Mouse (Mus musculus) MEL (cell line): ENCODE data around the gene Trmu. TPM values are rescaled to one million over a fixed set of nuclear protein-coding genes. Genes with fewer than 3 reads are reported as not detected.

Experiments used
- DNase-seq: peaks from one replicate; pipeline ENCODE4 v3.0.0; 2011; ENCODE audit warnings: low read depth, low spot score
- H3K27ac ChIP-seq: 2 replicates; pipeline ENCODE4 v1.5.1; 2012; ENCODE audit warnings: low read depth, mild to moderate bottlenecking, control low read depth, low read length, moderate library complexity; ENCODE audit not compliant: control insufficient read depth
- H3K27me3 ChIP-seq, 2 experiments: fragments of 150-350 bp in 1 of 2; sonication (generic) in 1 of 2; 2 replicates each; pipeline ENCODE4 v1.6.1; 2012; ENCODE audit warnings: low read length in 2 of 2, mild to moderate bottlenecking in 2 of 2, improper control_type of control experiment in 1 of 2, moderate library complexity in 1 of 2; ENCODE audit not compliant: insufficient read depth in 2 of 2, control insufficient read depth in 1 of 2
- H3K36me3 ChIP-seq, 2 experiments: 2 replicates each; pipeline ENCODE4 v1.6.1; 2012 to 2014; ENCODE audit warnings: low read length in 2 of 2, improper control_type of control experiment in 1 of 2, inconsistent platforms in 1 of 2, mild to moderate bottlenecking in 1 of 2; ENCODE audit not compliant: insufficient read depth in 2 of 2, control insufficient read depth in 1 of 2
- H3K4me1 ChIP-seq, 2 experiments: fragments of 150-350 bp in 1 of 2; sonication (generic) in 1 of 2; 2 replicates each; pipeline ENCODE4 v1.6.1; 2012; ENCODE audit warnings: low read length in 2 of 2, improper control_type of control experiment in 1 of 2, mild to moderate bottlenecking in 1 of 2; ENCODE audit not compliant: insufficient read depth in 2 of 2, control insufficient read depth in 1 of 2
- H3K4me3 ChIP-seq, 2 experiments: fragments of 150-350 bp in 1 of 2; sonication (generic) in 1 of 2; 2 replicates each; pipeline ENCODE4 v1.5.1; 2012; ENCODE audit warnings: low read depth in 2 of 2, low read length in 2 of 2, mild to moderate bottlenecking in 2 of 2, moderate library complexity in 2 of 2, control low read depth in 1 of 2, improper control_type of control experiment in 1 of 2; ENCODE audit not compliant: control insufficient read depth in 1 of 2, insufficient read depth in 1 of 2
- H3K79me2 ChIP-seq: 2 replicates; pipeline ENCODE4 v1.6.1; 2012; ENCODE audit warnings: mild to moderate bottlenecking, low read length, moderate library complexity; ENCODE audit not compliant: control insufficient read depth, poor library complexity, insufficient read depth
- H3K9ac ChIP-seq: 2 replicates; pipeline ENCODE4 v1.6.1; 2012; ENCODE audit warnings: low read depth, mild to moderate bottlenecking, control low read depth, low read length, moderate library complexity; ENCODE audit not compliant: control insufficient read depth, poor library complexity, severe bottlenecking
- H3K9me3 ChIP-seq: fragments of 150-350 bp; sonication (generic); replicated peaks from 2 replicates; pipeline ENCODE4 v1.6.1; 2012; ENCODE audit warnings: mild to moderate bottlenecking, low read length, improper control_type of control experiment, moderate library complexity; ENCODE audit not compliant: insufficient read depth
- BHLHE40 ChIP-seq: IDR thresholded peaks from 2 replicates; pipeline ENCODE4 v1.6.1; 2012; ENCODE audit warnings: low read depth, mild to moderate bottlenecking, inconsistent platforms, low read length, improper control_type of control experiment, borderline replicate concordance
- CHD2 ChIP-seq: IDR thresholded peaks from 2 replicates; pipeline ENCODE4 v1.6.1; 2011; ENCODE audit warnings: low read length, improper control_type of control experiment
- CTCF ChIP-seq, 3 experiments: IDR thresholded peaks in 2 of 3; conservative IDR thresholded peaks in 1 of 3; 2 replicates each; pipeline ENCODE4 v1.5.1; 2011 to 2012; ENCODE audit warnings: low read length in 3 of 3, low read depth in 2 of 3, mild to moderate bottlenecking in 2 of 3, improper control_type of control experiment in 1 of 3, inconsistent platforms in 1 of 3, mixed read lengths in 1 of 3, moderate library complexity in 1 of 3; ENCODE audit not compliant: control insufficient read depth in 1 of 3, insufficient read depth in 1 of 3, poor library complexity in 1 of 3, severe bottlenecking in 1 of 3
- ELF1 ChIP-seq: IDR thresholded peaks from 2 replicates; pipeline ENCODE4 v1.6.1; 2014; ENCODE audit warnings: low read depth, mild to moderate bottlenecking, inconsistent platforms, low read length, improper control_type of control experiment, moderate library complexity
- EP300 ChIP-seq, 2 experiments: IDR thresholded peaks; 2 replicates each; pipeline ENCODE4 v1.6.1; 2011; ENCODE audit warnings: improper control_type of control experiment in 2 of 2, low read length in 2 of 2, low read depth in 1 of 2, mild to moderate bottlenecking in 1 of 2
- HCFC1 ChIP-seq: IDR thresholded peaks from 2 replicates; pipeline ENCODE4 v1.6.1; 2012; ENCODE audit warnings: low read depth, mild to moderate bottlenecking, inconsistent platforms, low read length, improper control_type of control experiment, moderate library complexity
- JUND ChIP-seq: IDR thresholded peaks from 2 replicates; pipeline ENCODE4 v1.6.1; 2011; ENCODE audit warnings: low read depth, mild to moderate bottlenecking, improper control_type of control experiment, low read length
- KAT2A ChIP-seq: conservative IDR thresholded peaks from 2 replicates; pipeline ENCODE4 v1.6.1; 2012; ENCODE audit warnings: low read depth, low read length, improper control_type of control experiment, inconsistent platforms
- MXI1 ChIP-seq: IDR thresholded peaks from 2 replicates; pipeline ENCODE4 v1.6.1; 2011; ENCODE audit warnings: mild to moderate bottlenecking, low read depth, low read length, improper control_type of control experiment
- MYB ChIP-seq: IDR thresholded peaks from 2 replicates; pipeline ENCODE4 v1.6.1; 2011; ENCODE audit warnings: mild to moderate bottlenecking, low read depth, low read length, improper control_type of control experiment
- MYC ChIP-seq: IDR thresholded peaks from 2 replicates; pipeline ENCODE4 v1.6.1; 2011; ENCODE audit warnings: low read depth, mild to moderate bottlenecking, low read length, improper control_type of control experiment, moderate library complexity
- NELFE ChIP-seq: IDR thresholded peaks from 2 replicates; pipeline ENCODE4 v1.6.1; 2011; ENCODE audit warnings: low read depth, low read length, improper control_type of control experiment
- NRF1 ChIP-seq: IDR thresholded peaks from 2 replicates; pipeline ENCODE4 v1.6.1; 2014; ENCODE audit warnings: low read depth, mild to moderate bottlenecking, inconsistent platforms, low read length, improper control_type of control experiment, moderate library complexity; ENCODE audit not compliant: poor library complexity, insufficient read depth, severe bottlenecking
- POLR2AphosphoS2 ChIP-seq: IDR thresholded peaks from 2 replicates; pipeline ENCODE4 v1.6.1; 2011; ENCODE audit warnings: low read length, improper control_type of control experiment
- POLR2AphosphoS5 ChIP-seq: IDR thresholded peaks from 2 replicates; pipeline ENCODE4 v1.6.1; 2012; ENCODE audit warnings: low read depth, borderline replicate concordance, mild to moderate bottlenecking, inconsistent platforms, low read length, moderate library complexity, mixed read lengths
- SMC3 ChIP-seq: IDR thresholded peaks from 2 replicates; pipeline ENCODE4 v1.6.1; 2011; ENCODE audit warnings: low read depth, low read length, improper control_type of control experiment
- TAL1 ChIP-seq: IDR thresholded peaks from 2 replicates; pipeline ENCODE4 v1.6.1; 2012; ENCODE audit warnings: mild to moderate bottlenecking, inconsistent platforms, low read length, moderate library complexity, mixed read lengths
- TCF12 ChIP-seq: IDR thresholded peaks from 2 replicates; pipeline ENCODE4 v1.6.1; 2014; ENCODE audit warnings: low read depth, mild to moderate bottlenecking, inconsistent platforms, low read length, improper control_type of control experiment, moderate library complexity
- USF1 ChIP-seq: IDR thresholded peaks from 2 replicates; pipeline ENCODE4 v1.6.1; 2014; ENCODE audit warnings: low read depth, mild to moderate bottlenecking, inconsistent platforms, low read length, improper control_type of control experiment, moderate library complexity
- USF2 ChIP-seq, 2 experiments: IDR thresholded peaks; 2 replicates each; pipeline ENCODE4 v1.6.1; 2011 to 2012; ENCODE audit warnings: improper control_type of control experiment in 2 of 2, low read length in 2 of 2, borderline replicate concordance in 1 of 2, inconsistent platforms in 1 of 2, low read depth in 1 of 2, mild to moderate bottlenecking in 1 of 2; ENCODE audit not compliant: insufficient read depth in 1 of 2
- ZMIZ1 ChIP-seq: IDR thresholded peaks from 2 replicates; pipeline ENCODE4 v1.6.1; 2012; ENCODE audit warnings: low read depth, mild to moderate bottlenecking, inconsistent platforms, low read length, improper control_type of control experiment, moderate library complexity
- ZNF384 ChIP-seq: IDR thresholded peaks from 2 replicates; pipeline ENCODE4 v1.6.1; 2012; ENCODE audit warnings: low read depth, mild to moderate bottlenecking, inconsistent platforms, low read length, improper control_type of control experiment
- polyA plus RNA-seq, 2 experiments: library from polyadenylated mRNA; stranded (reverse) in 1 of 2; unstranded in 1 of 2; fragments of >175 nt in 1 of 2; fragments of >200 nt in 1 of 2; gene quantifications; 2 replicates each; pipeline versions ENCODE4 v1.2.1 to v1.2.4; 2012; ENCODE audit warnings: low replicate concordance in 2 of 2, low read depth in 1 of 2; ENCODE audit not compliant: insufficient read length in 2 of 2, insufficient read depth in 1 of 2, missing spikeins in 1 of 2
- total RNA-seq: library from RNA; depleted of rRNA; stranded (reverse); fragments of 300-350 nt; gene quantifications from 2 replicates; pipeline ENCODE4 v1.2.3, GENCODE M21; 2012

The Trmu gene
- total and polyA plus RNA-seq, 3 experiments, result 21.9 to 22.2 TPM; not detected in 1

DNA sequence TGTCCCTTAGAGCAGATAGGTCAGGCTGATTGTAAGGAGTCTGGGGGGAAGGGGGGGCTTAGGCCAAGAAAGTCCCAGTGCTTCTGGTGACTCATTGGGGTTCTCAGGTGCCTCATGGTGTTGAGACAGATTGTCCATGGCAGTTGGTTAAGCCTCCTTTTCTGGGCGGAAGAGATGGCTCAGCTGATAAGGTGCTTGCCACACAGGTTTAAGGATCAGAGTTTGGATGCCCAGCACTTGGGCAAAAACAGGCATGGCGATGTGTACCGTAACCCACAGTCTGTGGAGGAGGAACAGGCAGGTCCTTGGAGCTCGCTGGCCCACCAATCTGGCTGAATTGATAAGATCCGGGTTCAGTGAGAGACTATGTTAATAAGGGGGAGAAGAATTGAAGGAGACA lies 42.2 kb upstream of the Trmu start:
- peaks cover 0 to 4% of the 10 kb centered on the region in 2 experiments; a peak in 2 of 4 replicates for H3K4me1 ChIP-seq
- H3K4me3 ChIP-seq, result no peak overlapping the region
- no peaks in the 10 kb centered on the region for H3K27me3 ChIP-seq
- H3K27ac ChIP-seq, result no peak overlapping the region
- no peaks in the 10 kb centered on the region for H3K36me3 ChIP-seq
- H3K9ac ChIP-seq, result no peak overlapping the region
- TF ChIP-seq CTCF (IDR thresholded peaks at IDR 0.05 in 2 of 3, conservative IDR thresholded peaks at IDR 0.05 in 1 of 3; ENCODE audit: control insufficient read depth in 1 of 3, insufficient read depth in 1 of 3, low read depth in 2 of 3, low read length in 3 of 3, poor library complexity in 1 of 3, severe bottlenecking in 1 of 3) (no peak), SMC3 (no peak), TCF12 (no peak), POLR2AphosphoS5 (no peak), USF1 (no peak), MYB (no peak), ZNF384 (no peak), ELF1 (no peak), POLR2AphosphoS2 (no peak), JUND (no peak), EP300 (IDR thresholded peaks at IDR 0.05; ENCODE audit: low read depth in 1 of 2, low read length in 2 of 2) (no peak), ZMIZ1 (no peak), NRF1 (no peak), NELFE (no peak), TAL1 (no peak), MYC (no peak), MXI1 (no peak), HCFC1 (no peak), KAT2A (no peak)
- no peak for DNase-seq
- H3K79me2 ChIP-seq, result no peaks in the 10 kb centered on the region
- H3K9me3 ChIP-seq, result no peaks in the 10 kb centered on the region

DNA sequence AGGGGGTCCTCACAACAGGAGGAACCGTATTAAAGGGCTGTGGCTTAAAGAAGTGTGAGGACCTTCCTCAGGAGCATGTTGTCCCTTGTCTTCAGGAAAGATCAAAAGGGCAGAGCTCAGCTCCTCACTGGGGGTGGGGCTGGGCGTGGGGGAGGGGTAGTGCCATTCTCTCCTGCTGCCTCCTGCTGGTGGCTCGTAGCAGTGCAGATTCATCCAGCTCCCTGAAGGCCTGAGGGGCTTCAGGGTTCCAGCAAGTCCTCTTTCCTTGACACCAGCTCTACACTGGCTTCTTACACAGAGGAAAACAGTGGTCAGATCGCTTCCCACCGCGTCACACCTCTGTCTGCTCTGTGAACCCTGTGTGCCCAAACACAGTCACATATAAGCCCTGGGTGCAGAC lies 38.1 kb upstream of the Trmu start:
- Histone ChIP-seq H3K4me3 (no peak overlapping the region), H3K79me2 (no peaks in the 10 kb centered on the region), H3K4me1 (no peaks in the 10 kb centered on the region), H3K27ac (no peak overlapping the region), H3K9me3 (no peaks in the 10 kb centered on the region), H3K27me3 (no peaks in the 10 kb centered on the region), H3K36me3 (no peaks in the 10 kb centered on the region), H3K9ac (no peak overlapping the region)
- peak; percentile 70 for TF ChIP-seq CHD2
- TF ChIP-seq NELFE, result no peak
- TF ChIP-seq BHLHE40, result peak; percentile 43; the same call in 1 of the 2 replicates
- peak; percentile 66 for TF ChIP-seq SMC3
- TF ChIP-seq USF2 (IDR thresholded peaks at IDR 0.05; ENCODE audit: borderline replicate concordance in 1 of 2, insufficient read depth in 1 of 2, low read depth in 1 of 2, low read length in 2 of 2), result no peak
- TF ChIP-seq CTCF (IDR thresholded peaks at IDR 0.05 in 2 of 3, conservative IDR thresholded peaks at IDR 0.05 in 1 of 3; ENCODE audit: control insufficient read depth in 1 of 3, insufficient read depth in 1 of 3, low read depth in 2 of 3, low read length in 3 of 3, poor library complexity in 1 of 3, severe bottlenecking in 1 of 3), result peak; percentile 54 to 81 (median 60)
- peak; percentile 31 for DNase-seq
